Mouse (Mus musculus): Measurements from ENCODE around the gene Bcl7a.

- TF ChIP-seq CTCF (IDR thresholded peaks at IDR 0.05; ENCODE audit: low read depth, low read length), result no peak
- no peak for TF ChIP-seq POLR2A (IDR thresholded peaks at IDR 0.05; ENCODE audit: borderline replicate concordance, low read depth, low read length)
Measured at GRCm38 (mm10) chr5:123375262-123375661, 31.6 kb downstream of the Bcl7a start.

Data from bone marrow macrophage, adult 2 months (primary cell).